Comparison of ENCODE assay signal across 9 mouse cellular contexts in the genomic region with DNA sequence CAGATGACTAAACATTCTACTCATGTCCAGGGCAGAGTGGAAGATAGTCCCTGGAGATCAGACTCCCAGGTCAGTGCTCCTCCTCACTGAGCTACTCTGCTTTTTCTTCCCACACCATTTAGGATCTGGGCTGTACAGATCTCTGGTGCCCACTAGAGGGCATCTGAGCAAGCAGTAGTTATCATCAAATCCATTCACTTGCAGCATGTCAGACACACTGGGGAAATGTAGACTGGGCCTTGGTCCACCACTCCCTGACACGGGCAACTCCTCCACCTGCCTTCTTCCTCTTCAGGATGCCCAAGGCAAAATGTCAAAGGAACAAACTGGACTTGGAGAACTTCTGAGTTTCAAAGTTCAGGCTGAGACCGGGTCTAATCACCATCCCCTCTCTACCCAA. TPM values are rescaled to one million over a fixed set of nuclear protein-coding genes. Genes with fewer than 3 reads are reported as not detected.
DNase-seq lines count a peak whose midpoint lies in the region; ATAC-seq and TF ChIP-seq lines count a peak whose summit lies in the region.
"Had no signal": no experiment of that assay in that cellular context is flagged by ENCODE, and none has a peak within 500 bp of the region (broad histone marks: within the 10 kb centered on the region; RNA-seq: fewer than 3 reads in every experiment).

No protein-coding gene starts in this region.

- 40% methylated on average over 2 of the region's 2 CpGs for WGBS in liver, embryonic 14.5 days (ENCODE audit: insufficient replicate concordance)
- WGBS in liver, embryonic 11.5 days: 46% methylated on average over 2 of the region's 2 CpGs

- TF ChIP-seq CTCF in liver, embryonic 14.5 days (IDR thresholded peaks at IDR 0.05; ENCODE audit: low read depth): peak; percentile 63
- peak in 2 of 3 experiments; percentile 28 to 46; a peak in 4 of 6 replicates for TF ChIP-seq CTCF in MEL (IDR thresholded peaks at IDR 0.05 in 2 of 3, conservative IDR thresholded peaks at IDR 0.05 in 1 of 3; ENCODE audit: control insufficient read depth in 1 of 3, insufficient read depth in 1 of 3, low read depth in 2 of 3, low read length in 3 of 3, poor library complexity in 1 of 3, severe bottlenecking in 1 of 3)

- H3K4me2 ChIP-seq in liver, embryonic 14.5 days (ENCODE audit: low read depth): no peak overlapping the region
- no peak overlapping the region for H3K4me2 ChIP-seq in liver, embryonic 11.5 days
- H3K4me2 ChIP-seq: liver, embryonic 13.5 days had no signal

- DNase-seq in liver, embryonic 14.5 days (ENCODE audit: low read depth in 3 of 3, low spot score in 3 of 3): no peak
- no peak for DNase-seq in liver, embryonic 11.5 days (ENCODE audit: low spot score)
- peak; percentile 26 for DNase-seq in MEL (ENCODE audit: low read depth, low spot score)
- peak; percentile 10 for DNase-seq in adrenal gland, postnatal 25 days
- peak; percentile 25 for DNase-seq in forelimb bud, embryonic 11.5 days (ENCODE audit: low read depth, low spot score)
- peak; percentile 30 to 42 for DNase-seq in left cerebral cortex, postnatal 14 days (ENCODE audit: low spot score in 2 of 2)
- DNase-seq in splenic B cell, adult 2 months (ENCODE audit: low read depth, low spot score): peak; percentile 38
- no peak for DNase-seq in testis, postnatal 14 days (ENCODE audit: low spot score)
- DNase-seq: liver, embryonic 13.5 days had no signal

- H3K27ac ChIP-seq in liver, embryonic 14.5 days: no peak overlapping the region
- no peak overlapping the region for H3K27ac ChIP-seq in liver, embryonic 11.5 days (ENCODE audit: low read depth, low read length)
- no peak overlapping the region for H3K27ac ChIP-seq in MEL (ENCODE audit: control insufficient read depth, low read depth, low read length)
- H3K27ac ChIP-seq: liver, embryonic 13.5 days had no signal

- TF ChIP-seq RAD21 in MEL (IDR thresholded peaks at IDR 0.05; ENCODE audit: low read depth, low read length): peak; percentile 15; the same call in 1 of the 2 replicates

- no peaks in the 10 kb centered on the region for H3K27me3 ChIP-seq in liver, embryonic 14.5 days (ENCODE audit: control insufficient read depth, insufficient read depth, low read length)
- no peaks in the 10 kb centered on the region for H3K27me3 ChIP-seq in liver, embryonic 11.5 days (replicated peaks; ENCODE audit: control insufficient read depth, insufficient read depth, low read length)
- no peaks in the 10 kb centered on the region for H3K27me3 ChIP-seq in MEL (ENCODE audit: control insufficient read depth in 1 of 2, insufficient read depth in 2 of 2, low read length in 2 of 2)
- no peaks in the 10 kb centered on the region for H3K27me3 ChIP-seq in splenic B cell, adult 2 months (ENCODE audit: control insufficient read depth, insufficient read depth, low read length, poor library complexity, severe bottlenecking)
- H3K27me3 ChIP-seq: liver, embryonic 13.5 days had no signal

- no peak for TF ChIP-seq EP300 in liver, embryonic 14.5 days (IDR thresholded peaks at IDR 0.05; ENCODE audit: low read depth)
- TF ChIP-seq EP300 in MEL (IDR thresholded peaks at IDR 0.05; ENCODE audit: low read depth in 1 of 2, low read length in 2 of 2): no peak

- H3K9me3 ChIP-seq in liver, embryonic 14.5 days (ENCODE audit: control insufficient read depth, low read length): no peaks in the 10 kb centered on the region
- H3K9me3 ChIP-seq in liver, embryonic 11.5 days (ENCODE audit: control insufficient read depth, low read length): no peaks in the 10 kb centered on the region
- no peaks in the 10 kb centered on the region for H3K9me3 ChIP-seq in MEL (replicated peaks; ENCODE audit: insufficient read depth, low read length)
- H3K9me3 ChIP-seq: liver, embryonic 13.5 days had no signal

- no peaks in the 10 kb centered on the region for H3K4me1 ChIP-seq in liver, embryonic 14.5 days (replicated peaks; ENCODE audit: control insufficient read depth in 2 of 2, insufficient read depth in 2 of 2, low read length in 1 of 2)
- no peaks in the 10 kb centered on the region for H3K4me1 ChIP-seq in liver, embryonic 11.5 days (replicated peaks; ENCODE audit: control insufficient read depth, insufficient read depth, low read length)
- H3K4me1 ChIP-seq in MEL (ENCODE audit: control insufficient read depth in 1 of 2, insufficient read depth in 2 of 2, low read length in 2 of 2): no peaks in the 10 kb centered on the region
- H3K4me1 ChIP-seq: liver, embryonic 13.5 days had no signal

- intact Hi-C loops in left cerebral cortex, postnatal 14 days (cut with DNase I): loop anchor here (5.0 kb wide), 2 partner anchors 84 to 304 kb away; partner anchors contain the start of gene Gas7

- H3K4me3 ChIP-seq in liver, embryonic 14.5 days (ENCODE audit: insufficient read depth in 1 of 2, low read depth in 2 of 2, low read length in 2 of 2): no peak overlapping the region
- H3K4me3 ChIP-seq in liver, embryonic 11.5 days (ENCODE audit: low read depth, low read length): no peak overlapping the region
- H3K4me3 ChIP-seq in MEL (ENCODE audit: control insufficient read depth in 1 of 2, insufficient read depth in 1 of 2, low read depth in 2 of 2, low read length in 2 of 2): no peak overlapping the region
- H3K4me3 ChIP-seq: liver, embryonic 13.5 days had no signal

- TF ChIP-seq POLR2A in MEL (IDR thresholded peaks at IDR 0.05; ENCODE audit: control insufficient read depth in 1 of 2, insufficient read depth in 1 of 2, low read depth in 1 of 2, low read length in 2 of 2, poor library complexity in 1 of 2): no peak

- H3K9ac ChIP-seq in liver, embryonic 14.5 days (replicated peaks): no peak overlapping the region
- no peak overlapping the region for H3K9ac ChIP-seq in liver, embryonic 11.5 days (ENCODE audit: low read depth, low read length)
- H3K9ac ChIP-seq in MEL (ENCODE audit: control insufficient read depth, low read depth, low read length, poor library complexity, severe bottlenecking): no peak overlapping the region
- H3K9ac ChIP-seq: liver, embryonic 13.5 days had no signal

- H3K36me3 ChIP-seq in liver, embryonic 14.5 days (replicated peaks; ENCODE audit: control insufficient read depth, insufficient read depth, low read depth): no peaks in the 10 kb centered on the region
- no peaks in the 10 kb centered on the region for H3K36me3 ChIP-seq in liver, embryonic 11.5 days (ENCODE audit: control insufficient read depth, insufficient read depth, low read length)
- no peaks in the 10 kb centered on the region for H3K36me3 ChIP-seq in MEL (ENCODE audit: control insufficient read depth in 1 of 2, insufficient read depth in 2 of 2, low read length in 2 of 2)
- no peaks in the 10 kb centered on the region for H3K36me3 ChIP-seq in splenic B cell, adult 2 months (ENCODE audit: control insufficient read depth, insufficient read depth, low read length, poor library complexity, severe bottlenecking)
- H3K36me3 ChIP-seq: liver, embryonic 13.5 days had no signal

- H3K79me2 ChIP-seq in MEL (ENCODE audit: control insufficient read depth, insufficient read depth, low read length, poor library complexity): no peaks in the 10 kb centered on the region

- ATAC-seq in liver, embryonic 14.5 days (ENCODE audit: insufficient read depth): no peak
- no peak for ATAC-seq in liver, embryonic 11.5 days (replicated peaks; ENCODE audit: low FRiP score)

TF ChIP-seq in MEL, 35 proteins besides CTCF, POLR2A, EP300 and RAD21:
- TF ChIP-seq E2F4 (IDR thresholded peaks at IDR 0.05; ENCODE audit: borderline replicate concordance, low read depth, low read length) (no peak), SMC3 (IDR thresholded peaks at IDR 0.05; ENCODE audit: low read depth, low read length) (peak; percentile 21)

RNA-seq across cellular contexts. Expression of gene Myh13, which starts 51.9 kb away (rescaled TPM):
- not detected in 2 replicates for polyA plus RNA-seq in liver, embryonic 14.5 days (2012; rRNA removed)
- not detected in 2 replicates for polyA plus RNA-seq in liver, embryonic 14.5 days (2014; fragmentation: Nextera tagmentation; extraction: Ambion mirVana)
- polyA plus RNA-seq in liver, embryonic 11.5 days (2014; fragmentation: Nextera tagmentation; extraction: Ambion mirVana): not detected in 2 replicates
- not detected in 2 replicates for total RNA-seq in MEL (2012; rRNA removed)
- not detected for polyA plus RNA-seq in MEL (2012; ENCODE audit: insufficient read depth in 1 of 2, insufficient read length in 2 of 2, low read depth in 1 of 2, low replicate concordance in 2 of 2, missing spikeins in 1 of 2)
- total RNA-seq in adrenal gland, postnatal 25 days (2021): not detected in 2 replicates
- under 1 TPM; 0.22 to 0.30 TPM for total RNA-seq in left cerebral cortex, postnatal 14 days (2021)
- polyA plus RNA-seq: liver, embryonic 13.5 days had no signal

Comparison
In these comparisons a context has a peak if more than half of its experiments do, and no peak if none do; other contexts are left out.
1. DNase-seq: peak in MEL (single experiment), adrenal gland, postnatal 25 days (single experiment), forelimb bud, embryonic 11.5 days (single experiment), left cerebral cortex, postnatal 14 days (2 of 2) and splenic B cell, adult 2 months (single experiment); none in liver, embryonic 14.5 days (0 of 3), liver, embryonic 11.5 days (single experiment) and testis, postnatal 14 days (single experiment).